Mouse (Mus musculus): ENCODE results near the gene Golt1a.

DNA sequence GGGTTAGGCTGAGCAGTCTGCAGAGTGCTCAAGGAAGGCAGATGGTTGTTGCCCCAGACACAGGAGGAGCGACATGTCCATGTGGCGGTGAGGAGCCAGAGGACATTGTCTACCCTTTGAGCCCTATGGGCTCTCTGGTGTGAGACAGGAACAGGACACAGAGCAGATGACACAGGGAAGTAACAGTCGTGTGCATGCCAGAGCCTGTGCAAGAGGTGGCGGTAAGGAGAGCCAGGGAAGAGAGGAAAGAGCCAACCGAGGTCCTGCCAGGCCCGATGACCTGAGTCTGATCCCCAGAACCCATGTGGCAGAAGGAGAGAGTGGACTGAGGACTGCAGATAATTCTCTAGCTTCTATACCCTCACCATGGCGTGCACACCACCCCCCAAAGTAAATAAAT lies 46.5 kb upstream of the Golt1a start:
- no peak for TF ChIP-seq CTCF (IDR thresholded peaks at IDR 0.05; ENCODE audit: low read depth)
- no peak for TF ChIP-seq EP300 (optimal IDR thresholded peaks at IDR 0.05)
